Mouse (Mus musculus): ENCODE results near the gene 5730522E02Rik.

DNA sequence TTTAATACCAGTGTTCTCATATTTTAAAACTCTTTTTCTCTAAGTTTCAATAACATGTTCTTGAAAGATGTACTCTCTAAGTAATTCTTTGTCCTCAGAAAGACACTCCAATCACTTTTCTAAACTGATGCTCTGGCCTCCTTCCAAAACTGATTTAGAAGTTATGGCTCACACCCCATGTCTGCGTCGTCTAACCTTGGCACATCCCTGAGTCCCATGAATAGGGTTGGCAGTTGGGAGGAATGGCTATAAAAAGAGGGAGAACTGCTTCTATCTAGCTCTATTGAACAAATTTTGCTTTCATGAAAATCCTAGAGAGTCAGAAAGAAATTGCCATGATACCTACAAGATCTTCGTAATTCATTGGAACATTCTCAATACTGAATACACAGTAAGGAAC is 458.1 kb downstream of the 5730522E02Rik start:
- TF ChIP-seq POLR2A (IDR thresholded peaks at IDR 0.05; ENCODE audit: insufficient read length, low read depth) (no peak), USF1 (IDR thresholded peaks at IDR 0.05; ENCODE audit: low read depth) (no peak), REST (IDR thresholded peaks at IDR 0.05; ENCODE audit: insufficient read depth, insufficient read length) (no peak), CEBPB (IDR thresholded peaks at IDR 0.05; ENCODE audit: insufficient read depth, poor library complexity, severe bottlenecking) (no peak), TCF12 (IDR thresholded peaks at IDR 0.05; ENCODE audit: insufficient read depth, poor library complexity, severe bottlenecking) (no peak)

All from myocyte (in vitro differentiated cells).